Mouse (Mus musculus): ENCODE measurements at regions not wholly inside any gene's neighbourhood (a gene's known extent, or its start where the extent isn't known, plus 50 kb on each side); places are given as distances from the start of the nearest gene placed in this dataset.

DNA sequence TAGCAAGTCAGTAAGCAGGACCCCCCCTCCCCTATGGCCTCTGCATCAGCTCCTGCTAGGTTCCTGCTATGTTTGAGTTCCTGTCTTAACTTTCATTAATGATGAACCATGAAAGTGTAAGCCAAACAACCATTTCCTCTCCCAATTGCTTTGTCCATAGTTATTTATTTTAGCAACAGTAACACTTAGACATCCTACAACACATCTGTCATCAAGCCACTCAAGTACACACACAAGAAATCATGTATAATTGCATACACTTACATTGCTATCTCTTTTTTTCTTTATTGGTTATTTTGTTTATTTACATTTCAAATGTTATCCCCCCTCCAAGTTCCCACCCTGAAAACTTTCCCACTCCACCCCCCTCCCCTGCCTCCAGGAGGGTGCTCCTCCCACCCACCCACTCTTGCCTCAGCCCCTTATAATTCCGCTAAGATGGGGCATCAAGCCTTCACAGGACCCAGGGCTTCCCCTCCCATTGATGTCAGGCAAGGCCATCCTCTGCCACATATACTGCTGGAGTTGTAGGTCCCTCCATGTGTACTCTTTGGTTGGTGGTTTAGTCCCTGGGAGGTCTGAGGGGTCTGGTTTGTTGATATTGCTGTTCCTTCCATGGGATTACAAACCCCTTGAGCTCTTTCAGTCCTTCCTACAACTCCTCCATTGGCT lies 310.9 kb upstream of the Ccnh start:
- DNase-seq, result no peak

DNA sequence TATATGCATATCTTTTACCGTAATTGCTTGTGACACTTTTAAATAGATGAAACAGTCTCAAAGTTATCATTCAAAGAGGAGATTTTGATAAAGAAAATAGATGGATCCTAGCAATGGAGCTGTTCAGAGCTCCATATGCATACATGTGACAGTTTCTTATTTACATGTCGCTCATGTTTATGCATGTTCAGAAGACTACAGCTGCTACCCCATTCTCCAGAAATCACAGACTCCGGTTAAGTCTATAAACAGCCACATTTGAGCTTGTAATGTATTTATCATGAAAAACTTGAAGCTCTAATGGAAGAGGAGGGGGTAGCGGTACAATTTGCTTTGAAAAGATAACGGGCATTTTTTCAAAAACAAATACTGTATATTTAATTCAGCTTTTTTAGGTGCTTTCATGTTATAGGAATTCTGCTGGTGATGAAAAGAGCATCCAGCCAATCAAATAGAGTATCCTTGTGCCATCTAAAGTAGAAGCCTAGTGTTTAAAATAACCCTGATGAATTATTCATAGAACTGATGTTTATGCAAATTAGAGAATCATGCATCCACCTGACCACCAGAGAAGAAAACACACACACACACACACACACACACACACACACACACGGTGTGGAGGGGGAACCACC lies 283.7 kb upstream of the Ccnh start:
- no peak for DNase-seq

DNA sequence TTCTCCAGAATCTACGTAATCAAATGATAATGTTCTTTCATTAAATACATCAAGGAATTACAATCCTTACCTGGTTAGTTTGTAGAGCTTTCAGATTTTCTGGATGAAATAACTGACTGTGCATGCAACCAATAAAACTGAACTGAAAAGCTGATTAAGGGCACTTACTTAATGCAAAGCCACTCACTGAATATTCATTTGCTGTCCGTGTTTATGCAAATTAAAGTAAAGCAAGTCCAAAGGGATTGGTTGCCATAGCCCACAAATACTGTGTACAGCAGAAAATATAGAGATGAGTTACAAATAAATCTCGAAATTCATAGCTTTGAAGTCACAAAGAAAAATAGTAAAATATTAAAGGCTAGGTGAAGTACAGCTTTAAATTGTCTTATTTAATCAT lies 283.2 kb upstream of the Ccnh start:
- DNase-seq, result no peak

DNA sequence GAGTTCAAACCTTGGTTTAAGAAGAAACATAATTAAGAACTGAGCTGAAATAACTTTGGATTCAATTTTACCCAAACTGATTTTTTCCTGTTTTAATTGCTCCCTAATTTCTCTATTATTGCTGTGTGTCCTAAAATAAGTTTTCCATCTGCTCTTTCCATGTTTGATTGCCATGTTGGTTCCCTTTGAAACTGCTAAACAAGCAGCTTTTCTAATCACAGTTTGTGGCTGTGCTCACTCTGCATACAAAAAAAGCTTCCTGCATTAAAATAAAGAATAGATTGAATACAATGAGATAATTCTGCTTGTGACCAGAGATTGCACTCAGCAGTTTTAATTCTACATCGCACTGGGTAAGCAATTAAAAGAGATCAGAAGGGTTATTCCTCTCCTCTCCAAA lies 257.9 kb upstream of the Ccnh start:
- DNase-seq, result no peak

DNA sequence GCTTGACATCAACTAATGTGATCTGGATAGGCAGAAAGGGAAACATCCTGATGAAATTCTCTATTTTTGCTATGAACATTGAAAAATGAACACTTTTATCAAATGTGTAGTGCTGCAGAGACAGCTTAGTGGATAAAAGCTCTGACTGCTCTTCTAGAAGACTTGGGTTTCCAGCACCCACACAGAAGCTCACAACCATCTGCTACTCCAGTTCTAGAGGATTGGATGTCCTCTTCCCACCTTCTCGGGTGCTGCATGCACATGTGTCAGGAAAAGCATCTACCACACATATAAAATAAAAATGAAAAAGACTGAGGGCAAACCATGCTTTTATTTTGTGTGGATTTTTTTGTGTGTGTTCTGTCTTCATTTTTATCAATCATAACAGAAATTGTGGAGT lies 253.6 kb upstream of the Ccnh start:
- DNase-seq, result no peak

GRCm38 (mm10) chr13:84939695-84940094 lies 249.5 kb upstream of the Ccnh start:
- no peak for DNase-seq

DNA sequence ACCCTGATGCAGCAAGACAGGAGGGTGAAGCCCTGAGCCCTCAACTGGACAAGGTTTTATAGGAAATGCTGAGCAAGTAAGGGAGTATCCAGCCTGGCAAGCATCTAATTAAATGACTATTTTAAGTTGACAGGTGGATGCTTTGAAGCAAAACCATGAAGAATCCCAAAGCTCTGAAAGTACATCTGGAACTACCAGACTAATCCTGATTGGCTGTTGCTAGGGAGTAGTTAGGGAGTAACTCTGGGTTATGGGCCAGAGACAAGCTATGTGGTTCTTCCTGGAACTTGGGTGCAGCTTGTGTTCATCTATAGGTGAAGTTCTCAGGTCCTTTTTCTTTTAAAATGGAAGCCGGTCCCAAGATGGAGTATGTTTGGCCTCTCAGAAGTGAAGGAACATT lies 248.3 kb upstream of the Ccnh start:
- no peak for DNase-seq

- DNase-seq, result peak in 1 of 2 experiments; percentile 5
Measured at GRCm38 (mm10) chr13:84950873-84951272, 238.3 kb upstream of the Ccnh start.

DNA sequence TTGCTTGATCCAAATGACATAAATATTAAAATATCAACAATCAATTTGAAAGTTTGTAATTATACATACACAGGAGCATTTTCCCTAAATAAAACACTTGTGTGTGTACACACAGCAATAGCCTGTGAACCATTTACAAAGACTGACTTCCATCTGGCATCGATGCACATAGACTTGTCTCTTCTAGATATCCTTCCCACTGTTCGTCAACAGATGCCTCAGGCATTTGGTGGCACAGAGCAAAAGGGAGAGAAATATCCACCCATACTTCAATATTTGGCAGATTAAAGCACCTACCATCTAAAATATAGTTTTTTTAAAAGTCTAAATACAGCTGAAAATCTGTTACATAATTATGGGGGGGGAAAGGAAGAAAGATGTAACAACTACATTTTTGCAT lies 236.0 kb upstream of the Ccnh start:
- DNase-seq, result no peak

DNA sequence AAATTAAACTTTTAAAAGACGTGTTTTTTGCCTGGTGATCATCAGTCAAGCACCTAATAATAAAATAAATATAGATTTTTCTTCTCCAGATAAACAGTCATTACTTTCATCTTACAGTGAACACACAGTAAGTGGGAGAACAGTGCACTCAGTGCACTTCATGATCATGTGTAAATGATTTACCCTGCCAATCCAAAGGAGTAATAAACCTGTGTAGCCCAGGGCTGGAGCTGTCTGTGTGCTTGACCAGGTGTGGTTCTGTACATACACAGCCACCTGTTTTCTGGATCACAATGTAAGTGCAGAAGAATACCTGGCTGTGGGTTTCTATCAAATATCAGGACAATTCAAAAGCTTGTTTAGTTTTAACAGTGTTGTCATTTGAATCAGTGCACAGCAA lies 235.4 kb upstream of the Ccnh start:
- DNase-seq, result peak; percentile 1 to 2

DNA sequence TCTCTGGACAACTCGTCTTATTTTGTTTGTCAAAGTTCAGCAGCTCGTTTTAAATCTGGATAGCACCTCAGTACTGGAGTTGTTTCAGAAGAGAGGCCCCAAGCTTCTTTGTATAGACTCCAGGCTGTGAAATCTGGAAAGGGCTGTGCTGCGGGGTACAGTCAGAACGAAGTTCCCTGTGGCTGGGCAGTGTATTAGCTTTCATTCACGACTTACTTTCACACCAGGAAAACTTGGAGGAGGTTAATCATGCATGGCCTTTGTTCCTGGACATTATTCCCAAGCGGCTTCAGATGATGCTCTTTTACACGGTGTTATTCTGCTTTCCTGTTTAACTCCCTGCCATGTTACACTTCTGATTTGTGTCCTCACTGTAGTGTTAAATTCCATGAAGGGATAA lies 220.3 kb upstream of the Ccnh start:
- no peak for DNase-seq
